Mouse (Mus musculus) hindbrain, embryonic 14.5 days (tissue): ENCODE results near the gene Irf1. TPM values are rescaled to one million over a fixed set of nuclear protein-coding genes. Genes with fewer than 3 reads are reported as not detected.

Experiments used
- ATAC-seq: fragments of 200-750 bp; cut with Nextera tagmentation; 2 replicates; pipeline ENCODE4 v1.8.0; 2017; ENCODE audit warnings: moderate number of reproducible peaks, mild to moderate bottlenecking, moderate TSS enrichment, moderate library complexity; ENCODE audit not compliant: low FRiP score
- DNase-seq: peaks from one replicate; pipeline ENCODE4 v3.0.0-alpha.2; 2015; ENCODE audit warnings: low spot score
- H3K27ac ChIP-seq: fragments of 300-500 bp; sonication (generic); 2 replicates; pipeline ENCODE4 v1.5.1; 2014; ENCODE audit warnings: mild to moderate bottlenecking, moderate library complexity
- H3K27me3 ChIP-seq: fragments of 300-500 bp; sonication (generic); 2 replicates; pipeline ENCODE4 v1.6.1; 2014; ENCODE audit warnings: mild to moderate bottlenecking, low read length, mixed read lengths; ENCODE audit not compliant: control insufficient read depth, insufficient read depth
- H3K36me3 ChIP-seq: fragments of 300-500 bp; sonication (generic); replicated peaks from 2 replicates; pipeline ENCODE4 v1.6.1; 2014; ENCODE audit not compliant: control insufficient read depth, insufficient read depth
- H3K4me1 ChIP-seq: fragments of 300-500 bp; sonication (generic); replicated peaks from 2 replicates; pipeline ENCODE4 v1.6.1; 2014; ENCODE audit warnings: antibody characterized with exemption, low read length, mixed read lengths; ENCODE audit not compliant: control insufficient read depth, insufficient read depth
- H3K4me2 ChIP-seq: fragments of 300-500 bp; sonication (generic); replicated peaks from 2 replicates; pipeline ENCODE4 v1.6.1; 2014; ENCODE audit warnings: mild to moderate bottlenecking, moderate library complexity
- H3K4me3 ChIP-seq: fragments of 300-500 bp; sonication (generic); replicated peaks from 2 replicates; pipeline ENCODE4 v1.5.1; 2014; ENCODE audit warnings: mild to moderate bottlenecking, low read length
- H3K9ac ChIP-seq: fragments of 300-500 bp; sonication (generic); 2 replicates; pipeline ENCODE4 v1.6.1; 2014
- H3K9me3 ChIP-seq: fragments of 300-500 bp; sonication (generic); 2 replicates; pipeline ENCODE4 v1.6.1; 2016; ENCODE audit warnings: low read length; ENCODE audit not compliant: control insufficient read depth
- WGBS: fragments of 180-500 bp; shearing (Covaris S2); extraction: QIAGEN DNeasy Blood & Tissue Kit; methylation state at CpG from one replicate; pipeline ENCODE4 v1.1.7; 2014; 5-methylcytosine and 5-hydroxymethylcytosine counted together
- polyA plus RNA-seq: library from polyadenylated mRNA; unstranded; fragments of >200 nt; fragmentation: Nextera tagmentation; extraction: Ambion mirVana; gene quantifications from 2 replicates; pipeline ENCODE4 v1.2.1, GENCODE M21; 2014

Irf1 gene
- polyA plus RNA-seq, 1 experiment from 2014 or later = 2.7 TPM

DNA sequence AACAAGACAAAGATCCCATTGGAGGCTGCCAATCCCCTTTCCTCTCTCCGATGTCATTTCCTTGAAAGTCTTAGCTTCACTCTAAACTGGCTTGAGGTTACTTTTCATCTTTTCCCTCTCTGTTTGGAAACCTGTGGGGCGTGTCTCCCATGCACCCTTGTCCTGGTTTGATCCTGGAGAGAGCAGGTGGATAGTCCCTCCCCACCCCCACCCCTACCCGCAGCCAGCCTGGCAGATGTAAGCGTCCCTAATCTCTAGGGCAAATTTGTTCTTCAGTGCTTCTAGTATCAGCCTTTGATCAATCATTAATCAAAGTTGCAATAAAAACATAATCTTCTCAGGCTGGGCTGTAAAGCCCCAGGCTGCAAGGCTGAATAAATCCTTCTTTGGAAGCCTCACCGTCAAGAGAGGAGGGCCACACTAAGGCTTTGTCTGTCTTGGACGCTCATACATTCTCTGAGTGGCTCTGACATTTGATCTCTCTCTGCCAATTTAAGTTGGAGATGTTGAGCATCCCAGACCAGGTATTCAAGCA, 27.6 kb downstream of the Irf1 start:
- Histone ChIP-seq H3K4me3 (no peak overlapping the region), H3K27ac (no peak overlapping the region), H3K36me3 (no peaks in the 10 kb centered on the region), H3K27me3 (no peaks in the 10 kb centered on the region), H3K9me3 (no peaks in the 10 kb centered on the region), H3K4me2 (no peak overlapping the region), H3K9ac (no peak overlapping the region), H3K4me1 (no peaks in the 10 kb centered on the region; the same call in 1 of the 2 replicates)
- 55% methylated on average over 6 of the region's 6 CpGs for WGBS
- ATAC-seq (no peak), DNase-seq (no peak)

- Histone ChIP-seq H3K4me1 (no peaks in the 10 kb centered on the region; the same call in 1 of the 2 replicates), H3K4me2 (no peak overlapping the region), H3K27ac (no peak overlapping the region), H3K36me3 (no peaks in the 10 kb centered on the region), H3K9ac (no peak overlapping the region), H3K9me3 (no peaks in the 10 kb centered on the region), H3K4me3 (no peak overlapping the region), H3K27me3 (no peaks in the 10 kb centered on the region)
- ATAC-seq (no peak), DNase-seq (no peak)
- WGBS = 94% methylated on average over 10 of the region's 10 CpGs
Measured at GRCm38 (mm10) chr11:53798041-53798711, 28.4 kb downstream of the Irf1 start.

DNA sequence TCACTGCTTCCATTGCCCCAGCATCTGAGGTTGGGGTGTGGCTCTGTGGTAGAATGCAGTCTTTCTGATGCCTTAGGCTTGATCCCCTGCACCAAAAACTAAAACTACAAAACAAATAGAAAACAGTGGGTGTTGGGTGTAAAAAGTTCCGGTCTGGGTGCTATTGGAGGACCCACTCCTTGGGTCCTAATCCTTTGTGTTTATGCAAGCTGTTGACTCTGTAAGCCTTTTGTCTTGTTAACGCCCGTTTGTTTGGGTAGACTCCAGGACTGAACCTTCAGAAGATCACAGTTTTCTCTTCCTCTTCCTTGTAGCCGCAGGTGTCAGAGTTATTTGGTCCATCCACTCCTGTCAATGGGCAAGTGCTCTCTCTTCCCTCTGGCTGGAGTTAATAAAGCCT, 30.2 kb downstream of the Irf1 start:
- Histone ChIP-seq H3K36me3 (no peaks in the 10 kb centered on the region), H3K27ac (no peak overlapping the region), H3K4me2 (no peak overlapping the region), H3K4me3 (no peak overlapping the region), H3K9me3 (no peaks in the 10 kb centered on the region), H3K4me1 (no peaks in the 10 kb centered on the region; the same call in 1 of the 2 replicates), H3K27me3 (no peaks in the 10 kb centered on the region), H3K9ac (no peak overlapping the region)
- DNase-seq (no peak), ATAC-seq (no peak)
- 53% methylated on average over 4 of the region's 4 CpGs for WGBS

- Histone ChIP-seq H3K36me3 (no peaks in the 10 kb centered on the region), H3K4me1 (no peaks in the 10 kb centered on the region; the same call in 1 of the 2 replicates), H3K9ac (no peak overlapping the region), H3K27ac (no peak overlapping the region), H3K4me2 (no peak overlapping the region), H3K9me3 (no peaks in the 10 kb centered on the region), H3K4me3 (no peak overlapping the region), H3K27me3 (no peaks in the 10 kb centered on the region)
- WGBS = 88% methylated on average over 5 of the region's 5 CpGs
- no peak for ATAC-seq
- no peak for DNase-seq
Measured at GRCm38 (mm10) chr11:53800975-53801374, 31.2 kb downstream of the Irf1 start.

- no peaks in the 10 kb centered on the region for H3K4me1 ChIP-seq
- no peak overlapping the region for H3K27ac ChIP-seq
- H3K4me2 ChIP-seq = no peak overlapping the region
- no peaks in the 10 kb centered on the region for H3K9me3 ChIP-seq
- H3K36me3 ChIP-seq = no peaks in the 10 kb centered on the region
- ATAC-seq (no peak), DNase-seq (no peak)
- no peaks in the 10 kb centered on the region for H3K27me3 ChIP-seq
- 90% methylated on average over 12 of the region's 12 CpGs for WGBS
- H3K4me3 ChIP-seq = no peak overlapping the region
- no peak overlapping the region for H3K9ac ChIP-seq
Measured at GRCm38 (mm10) chr11:53803093-53803492, 33.3 kb downstream of the Irf1 start.

- DNase-seq (no peak), ATAC-seq (no peak)
- Histone ChIP-seq H3K27me3 (no peaks in the 10 kb centered on the region), H3K36me3 (no peaks in the 10 kb centered on the region), H3K9ac (no peak overlapping the region), H3K4me3 (no peak overlapping the region), H3K27ac (no peak overlapping the region), H3K9me3 (no peaks in the 10 kb centered on the region), H3K4me2 (no peak overlapping the region), H3K4me1 (no peaks in the 10 kb centered on the region)
- WGBS = 86% methylated on average over 6 of the region's 6 CpGs
Measured at GRCm38 (mm10) chr11:53803494-53803893, 33.7 kb downstream of the Irf1 start.

GRCm38 (mm10) chr11:53804569-53805344, 34.9 kb downstream of the Irf1 start:
- DNase-seq (no peak), ATAC-seq (no peak)
- H3K27me3 ChIP-seq = no peaks in the 10 kb centered on the region
- H3K4me3 ChIP-seq = no peak overlapping the region
- no peaks in the 10 kb centered on the region for H3K4me1 ChIP-seq
- no peaks in the 10 kb centered on the region for H3K9me3 ChIP-seq
- 87% methylated on average over 14 of the region's 14 CpGs for WGBS
- no peak overlapping the region for H3K4me2 ChIP-seq
- H3K27ac ChIP-seq = no peak overlapping the region
- no peak overlapping the region for H3K9ac ChIP-seq
- H3K36me3 ChIP-seq = no peaks in the 10 kb centered on the region

DNA sequence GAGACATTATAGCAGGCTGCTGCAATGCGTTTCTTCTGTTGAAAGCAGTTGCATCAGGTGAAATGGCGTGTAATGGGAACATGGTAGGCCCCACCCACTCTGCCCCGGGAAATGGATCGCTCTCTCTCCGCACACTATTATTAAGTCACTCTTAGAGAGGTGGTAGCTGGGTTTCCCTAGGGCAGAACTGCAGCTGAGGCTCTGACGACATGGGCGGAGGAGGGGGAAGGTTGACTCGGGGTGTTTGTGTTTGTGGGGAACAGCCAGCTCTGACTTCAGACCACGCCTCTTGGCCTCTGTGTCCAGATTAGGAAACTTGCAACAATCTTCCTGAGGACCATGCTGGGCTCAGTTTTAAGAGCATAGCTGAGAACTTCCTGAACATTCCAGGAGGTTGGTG, 36.0 kb downstream of the Irf1 start:
- no peak overlapping the region for H3K27ac ChIP-seq
- WGBS = 63% methylated on average over 9 of the region's 9 CpGs
- no peaks in the 10 kb centered on the region for H3K4me1 ChIP-seq
- no peak for ATAC-seq
- H3K27me3 ChIP-seq = no peaks in the 10 kb centered on the region
- no peak for DNase-seq
- no peak overlapping the region for H3K4me2 ChIP-seq
- H3K9me3 ChIP-seq = no peaks in the 10 kb centered on the region
- no peak overlapping the region for H3K4me3 ChIP-seq
- H3K36me3 ChIP-seq = no peaks in the 10 kb centered on the region
- no peak overlapping the region for H3K9ac ChIP-seq

DNA sequence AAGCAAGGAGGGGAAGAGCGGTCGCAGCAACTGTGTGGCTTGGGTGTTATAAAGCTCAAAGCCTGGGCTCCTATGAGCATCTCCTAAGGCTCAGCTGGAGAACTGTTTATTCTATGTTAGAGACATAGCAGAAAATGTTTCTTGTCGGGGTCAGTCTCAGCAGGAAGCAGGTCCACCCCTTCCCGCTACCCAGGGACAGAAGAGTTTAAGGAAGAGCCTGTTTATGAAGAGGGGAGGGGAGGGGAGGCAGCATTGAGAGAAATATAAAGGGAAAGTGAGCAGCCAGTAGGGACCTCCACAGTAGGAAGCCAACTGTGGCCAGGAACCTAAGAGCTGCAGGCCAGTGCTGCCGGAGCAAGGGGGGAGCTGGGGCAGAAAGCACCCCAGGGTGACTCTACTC, 39.5 kb downstream of the Irf1 start:
- Histone ChIP-seq H3K9ac (no peak overlapping the region), H3K27ac (no peak overlapping the region), H3K4me2 (no peak overlapping the region), H3K9me3 (no peaks in the 10 kb centered on the region), H3K4me3 (no peak overlapping the region), H3K27me3 (no peaks in the 10 kb centered on the region), H3K36me3 (no peaks in the 10 kb centered on the region), H3K4me1 (no peaks in the 10 kb centered on the region)
- ATAC-seq (no peak), DNase-seq (no peak)
- WGBS = 37% methylated on average over 5 of the region's 5 CpGs
